Mouse (Mus musculus): ENCODE data around the gene Ppp2r2d.

Ppp2r2d gene

GRCm38 (mm10) chr7:138863950-138864572, 18.2 kb downstream of the Ppp2r2d start:
- DNase-seq = no peak

- no peak for DNase-seq
These were observed 18.9 kb downstream of the Ppp2r2d start for GRCm38 (mm10) chr7:138864776-138865175.

GRCm38 (mm10) chr7:138867286-138867685, 21.4 kb downstream of the Ppp2r2d start:
- DNase-seq = no peak

GRCm38 (mm10) chr7:138868316-138868715, 22.4 kb downstream of the Ppp2r2d start:
- DNase-seq = no peak

- DNase-seq = no peak
These were observed 27.1 kb downstream of the Ppp2r2d start for GRCm38 (mm10) chr7:138872956-138873355.

GRCm38 (mm10) chr7:138875031-138875430, 29.2 kb downstream of the Ppp2r2d start:
- DNase-seq = no peak

GRCm38 (mm10) chr7:138883724-138884123, 37.8 kb downstream of the Ppp2r2d start:
- no peak for DNase-seq

GRCm38 (mm10) chr7:138885365-138886289, 39.7 kb downstream of the Ppp2r2d start:
- DNase-seq = no peak

- DNase-seq = no peak
These were observed 52.2 kb downstream of the Ppp2r2d start for GRCm38 (mm10) chr7:138898122-138898521.

GRCm38 (mm10) chr7:138898743-138899142, 52.9 kb downstream of the Ppp2r2d start:
- no peak for DNase-seq

- no peak for DNase-seq
These were observed 58.1 kb downstream of the Ppp2r2d start for GRCm38 (mm10) chr7:138903886-138904435.

- no peak for DNase-seq
These were observed 60.6 kb downstream of the Ppp2r2d start for GRCm38 (mm10) chr7:138906441-138906840.

- DNase-seq = peak; percentile 35
These were observed 61.2 kb downstream of the Ppp2r2d start for GRCm38 (mm10) chr7:138907043-138907442.

- no peak for DNase-seq
These were observed 62.1 kb downstream of the Ppp2r2d start for GRCm38 (mm10) chr7:138907976-138908375.

GRCm38 (mm10) chr7:138908768-138909276, 62.9 kb downstream of the Ppp2r2d start:
- no peak for DNase-seq

GRCm38 (mm10) chr7:138909277-138910192, 63.7 kb downstream of the Ppp2r2d start, which contains the start of gene Bnip3:
Gene Bnip3 (minus strand): TSS chr7:138909519.
- peak; percentile 85 for DNase-seq

- no peak for DNase-seq
These were observed 64.3 kb downstream of the Ppp2r2d start for GRCm38 (mm10) chr7:138910193-138910562.

- DNase-seq = no peak
These were observed 67.7 kb downstream of the Ppp2r2d start for GRCm38 (mm10) chr7:138913616-138914015.

- no peak for DNase-seq
These were observed 73.5 kb downstream of the Ppp2r2d start for GRCm38 (mm10) chr7:138919156-138919944.

- DNase-seq = no peak
These were observed 75.7 kb downstream of the Ppp2r2d start for GRCm38 (mm10) chr7:138921611-138922010.

GRCm38 (mm10) chr7:138923756-138924425, 78.0 kb downstream of the Ppp2r2d start:
- no peak for DNase-seq

Measured in cerebellum, adult 8-10 months (tissue).